Mouse (Mus musculus) erythroblast, embryonic 14.5 days (primary cell): ENCODE data around the gene Agfg2. TPM values are rescaled to one million over a fixed set of nuclear protein-coding genes. Genes with fewer than 3 reads are reported as not detected.

Source experiments
- H3K27me3 ChIP-seq: 2 replicates; pipeline ENCODE4 v1.6.1; 2012; ENCODE audit warnings: inconsistent platforms; ENCODE audit not compliant: control insufficient read depth
- H3K36me3 ChIP-seq: 2 replicates; pipeline ENCODE4 v1.6.1; 2012; ENCODE audit warnings: mild to moderate bottlenecking, inconsistent platforms; ENCODE audit not compliant: control insufficient read depth
- H3K4me1 ChIP-seq: 2 replicates; pipeline ENCODE4 v1.6.1; 2012; ENCODE audit warnings: inconsistent platforms; ENCODE audit not compliant: control insufficient read depth
- H3K4me3 ChIP-seq: replicated peaks from 2 replicates; pipeline ENCODE3; 2012; ENCODE audit warnings: moderate library complexity, mild to moderate bottlenecking, inconsistent platforms
- H3K9me3 ChIP-seq: 2 replicates; pipeline ENCODE4 v1.6.1; 2012; ENCODE audit warnings: low read length, inconsistent platforms, mixed read lengths; ENCODE audit not compliant: control insufficient read depth
- GATA1 ChIP-seq: IDR thresholded peaks from 2 replicates; pipeline ENCODE4 v1.6.1; 2012; ENCODE audit warnings: low read length, inconsistent platforms, mixed read lengths
- TAL1 ChIP-seq: IDR thresholded peaks from 3 replicates; pipeline ENCODE4 v1.6.1; 2012; ENCODE audit warnings: low read length, inconsistent platforms, mixed read lengths
- polyA plus RNA-seq: library from polyadenylated mRNA; stranded (reverse); fragments of >175 nt; gene quantifications from 2 replicates; pipeline ENCODE4 v1.2.3, GENCODE M21; 2012

Gene Agfg2
- polyA plus RNA-seq, 1 experiment = 17.1 TPM

GRCm38 (mm10) chr5:137706913-137707633, 22.5 kb upstream of the Agfg2 start:
- no peak overlapping the region for H3K4me3 ChIP-seq
- no peaks in the 10 kb centered on the region for H3K36me3 ChIP-seq
- peaks cover 29% of the 10 kb centered on the region for H3K4me1 ChIP-seq
- TF ChIP-seq TAL1 (no peak), GATA1 (no peak)
- H3K27me3 ChIP-seq = no peaks in the 10 kb centered on the region
- no peaks in the 10 kb centered on the region for H3K9me3 ChIP-seq

GRCm38 (mm10) chr5:137705242-137705641, 20.7 kb upstream of the Agfg2 start:
- H3K9me3 ChIP-seq = no peaks in the 10 kb centered on the region
- no peaks in the 10 kb centered on the region for H3K27me3 ChIP-seq
- H3K4me3 ChIP-seq = no peak overlapping the region
- H3K4me1 ChIP-seq = peaks cover 32% of the 10 kb centered on the region
- H3K36me3 ChIP-seq = no peaks in the 10 kb centered on the region
- no peak for TF ChIP-seq GATA1
- TF ChIP-seq TAL1 = no peak

- Histone ChIP-seq H3K9me3 (no peaks in the 10 kb centered on the region), H3K36me3 (no peaks in the 10 kb centered on the region), H3K27me3 (no peaks in the 10 kb centered on the region), H3K4me3 (no peak overlapping the region), H3K4me1 (peaks cover 30% of the 10 kb centered on the region)
- TF ChIP-seq TAL1 = no peak
- TF ChIP-seq GATA1 = no peak
Observed at GRCm38 (mm10) chr5:137699850-137700249, 15.3 kb upstream of the Agfg2 start.

DNA sequence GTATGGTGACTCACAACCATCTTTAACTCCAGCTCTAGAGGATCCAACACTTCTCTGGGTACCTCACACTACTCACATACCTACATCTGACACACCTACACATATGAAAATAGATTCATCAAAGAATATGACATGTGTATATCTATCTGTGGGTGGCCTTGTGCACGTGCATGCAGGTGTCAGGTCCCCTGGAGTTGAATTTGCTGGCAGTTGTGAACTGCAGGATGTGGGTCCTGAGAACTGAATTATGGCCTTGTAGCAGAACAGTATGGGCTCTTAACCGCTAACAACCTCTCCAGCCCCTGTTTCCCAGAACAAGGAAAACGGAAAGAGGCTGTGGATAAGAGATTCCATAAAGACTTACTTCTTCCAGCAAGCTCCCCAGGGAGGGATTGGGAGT, 14.6 kb upstream of the Agfg2 start:
- Histone ChIP-seq H3K4me1 (peaks cover 28% of the 10 kb centered on the region), H3K27me3 (no peaks in the 10 kb centered on the region), H3K9me3 (no peaks in the 10 kb centered on the region), H3K36me3 (no peaks in the 10 kb centered on the region), H3K4me3 (no peak overlapping the region)
- no peak for TF ChIP-seq TAL1
- TF ChIP-seq GATA1 = no peak

GRCm38 (mm10) chr5:137695930-137696329, 11.4 kb upstream of the Agfg2 start:
- Histone ChIP-seq H3K4me3 (no peak overlapping the region), H3K9me3 (no peaks in the 10 kb centered on the region), H3K4me1 (peaks cover 28% of the 10 kb centered on the region), H3K36me3 (no peaks in the 10 kb centered on the region), H3K27me3 (no peaks in the 10 kb centered on the region)
- TF ChIP-seq GATA1 = no peak
- TF ChIP-seq TAL1 = no peak

GRCm38 (mm10) chr5:137694796-137695195, 10.3 kb upstream of the Agfg2 start:
- no peak for TF ChIP-seq GATA1
- TF ChIP-seq TAL1 = no peak
- H3K4me3 ChIP-seq = no peak overlapping the region
- H3K9me3 ChIP-seq = no peaks in the 10 kb centered on the region
- peaks cover 30% of the 10 kb centered on the region for H3K4me1 ChIP-seq
- no peaks in the 10 kb centered on the region for H3K27me3 ChIP-seq
- no peaks in the 10 kb centered on the region; the same call in 1 of the 2 replicates for H3K36me3 ChIP-seq

- H3K9me3 ChIP-seq = no peaks in the 10 kb centered on the region
- no peaks in the 10 kb centered on the region for H3K27me3 ChIP-seq
- H3K4me3 ChIP-seq = no peak overlapping the region
- H3K4me1 ChIP-seq = peaks cover 42% of the 10 kb centered on the region
- TF ChIP-seq GATA1 (no peak), TAL1 (no peak)
- peaks cover 2% of the 10 kb centered on the region; the same call in 1 of the 2 replicates for H3K36me3 ChIP-seq
Observed at GRCm38 (mm10) chr5:137691881-137692280, 7.4 kb upstream of the Agfg2 start.

- peaks cover 51% of the 10 kb centered on the region for H3K4me1 ChIP-seq
- peaks cover 3% of the 10 kb centered on the region; the same call in 1 of the 2 replicates for H3K36me3 ChIP-seq
- TF ChIP-seq TAL1 (no peak), GATA1 (no peak)
- H3K27me3 ChIP-seq = no peaks in the 10 kb centered on the region
- no peaks in the 10 kb centered on the region for H3K9me3 ChIP-seq
- no peak overlapping the region for H3K4me3 ChIP-seq
Observed at GRCm38 (mm10) chr5:137690531-137690930, 6.0 kb upstream of the Agfg2 start.

DNA sequence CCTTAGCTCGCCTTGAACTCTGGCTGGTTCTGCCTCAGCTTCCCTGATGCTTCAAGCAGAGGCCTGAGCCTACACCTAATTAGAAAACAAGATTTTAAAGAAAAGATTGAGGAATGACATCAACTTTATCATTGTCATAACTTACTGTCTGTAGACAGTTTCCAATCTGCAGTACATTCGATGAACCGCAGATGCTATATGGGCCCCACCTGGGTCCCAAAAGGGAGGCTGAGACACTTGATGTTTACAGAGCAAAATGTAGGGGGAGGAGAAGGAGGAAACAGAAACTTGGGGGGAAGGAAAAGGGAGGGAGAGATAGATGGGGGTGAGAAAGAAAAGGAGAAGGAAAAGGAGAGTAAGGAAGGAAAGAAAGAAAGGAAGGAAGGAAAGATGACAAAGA, 5.4 kb upstream of the Agfg2 start:
- H3K4me3 ChIP-seq = no peak overlapping the region
- no peaks in the 10 kb centered on the region for H3K27me3 ChIP-seq
- H3K9me3 ChIP-seq = no peaks in the 10 kb centered on the region
- H3K36me3 ChIP-seq = peaks cover 3% of the 10 kb centered on the region; the same call in 1 of the 2 replicates
- no peak for TF ChIP-seq GATA1
- no peak for TF ChIP-seq TAL1
- H3K4me1 ChIP-seq = peaks cover 56% of the 10 kb centered on the region
